ENCODE assay signal across 9 mouse cellular contexts in the genomic region with DNA sequence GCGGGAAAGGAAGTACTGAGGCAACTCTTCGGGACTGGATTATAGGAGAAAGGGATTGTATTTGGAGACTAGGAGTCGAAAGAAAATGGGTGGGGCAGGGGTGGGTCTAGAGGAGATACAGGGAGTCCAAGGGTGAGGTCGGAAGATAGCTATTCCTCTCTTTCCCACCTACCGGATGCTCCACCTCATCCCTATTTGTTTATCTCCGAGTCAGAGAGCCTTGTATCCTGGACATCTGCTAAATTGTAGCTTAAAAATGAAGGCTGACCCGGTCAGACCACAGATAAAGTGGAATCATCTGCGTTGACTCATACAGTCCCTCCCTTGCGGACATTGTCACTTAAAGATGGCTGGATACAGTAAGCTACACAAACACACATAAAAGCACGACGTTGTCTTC. TPM values are rescaled to one million over a fixed set of nuclear protein-coding genes. Genes with fewer than 3 reads are reported as not detected.
DNase-seq lines count a peak whose midpoint lies in the region; ATAC-seq and TF ChIP-seq lines count a peak whose summit lies in the region.
"Had no signal": no experiment of that assay in that cellular context is flagged by ENCODE, and none has a peak within 500 bp of the region (broad histone marks: within the 10 kb centered on the region; RNA-seq: fewer than 3 reads in every experiment).

No protein-coding gene starts in this region.

- peak overlapping the region; percentile 93 for H3K4me2 ChIP-seq in CH12.LX (ENCODE audit: insufficient read depth, low read depth, poor library complexity, severe bottlenecking)
- H3K4me2 ChIP-seq in forebrain, embryonic 15.5 days (replicated peaks), result peak overlapping the region; percentile 64
- peak overlapping the region; percentile 99 for H3K4me2 ChIP-seq in liver, postnatal 0 days (ENCODE audit: low read depth, low read length)

- H3K9me3 ChIP-seq in heart, embryonic 10.5 days, result no peaks in the 10 kb centered on the region
- peaks cover 2% of the 10 kb centered on the region for H3K9me3 ChIP-seq in CH12.LX (replicated peaks; ENCODE audit: low read length)
- H3K9me3 ChIP-seq in forebrain, embryonic 15.5 days, result no peaks in the 10 kb centered on the region
- no peaks in the 10 kb centered on the region for H3K9me3 ChIP-seq in liver, postnatal 0 days (ENCODE audit: low read length)

- TF ChIP-seq RAD21 in CH12.LX (IDR thresholded peaks at IDR 0.05; ENCODE audit: low read depth, low read length), result no peak

- WGBS in heart, embryonic 10.5 days, result 23% methylated on average over 11 of the region's 11 CpGs
- 33% methylated on average over 11 of the region's 11 CpGs for WGBS in forebrain, embryonic 15.5 days
- WGBS in liver, postnatal 0 days (ENCODE audit: insufficient replicate concordance), result 36% methylated on average over 11 of the region's 11 CpGs

- 0 out of 2 replicates have a peak overlapping the region, but pooled peaks have one; percentile 91 for H3K27ac ChIP-seq in heart, embryonic 10.5 days
- no peak overlapping the region for H3K27ac ChIP-seq in CH12.LX (ENCODE audit: insufficient read depth, low read depth)
- H3K27ac ChIP-seq in forebrain, embryonic 15.5 days (replicated peaks), result no peak overlapping the region
- peak overlapping the region; percentile 99 for H3K27ac ChIP-seq in liver, postnatal 0 days (ENCODE audit: low read depth)

- TF ChIP-seq EP300 in CH12.LX (IDR thresholded peaks at IDR 0.05; ENCODE audit: low read length), result no peak
- TF ChIP-seq EP300 in liver, postnatal 0 days (IDR thresholded peaks at IDR 0.05; ENCODE audit: low read depth), result peak; percentile 60; the same call in 1 of the 2 replicates

- no peak for TF ChIP-seq CTCF in CH12.LX (conservative IDR thresholded peaks at IDR 0.05 in 1 of 2, IDR thresholded peaks at IDR 0.05 in 1 of 2; ENCODE audit: low read depth in 2 of 2, low read length in 2 of 2)
- TF ChIP-seq CTCF in liver, postnatal 0 days (IDR thresholded peaks at IDR 0.05; ENCODE audit: low read depth), result no peak

- H3K36me3 ChIP-seq in heart, embryonic 10.5 days, result no peaks in the 10 kb centered on the region
- no peaks in the 10 kb centered on the region for H3K36me3 ChIP-seq in CH12.LX (replicated peaks in 1 of 2; ENCODE audit: control insufficient read depth in 1 of 2, insufficient read depth in 1 of 2, low read length in 1 of 2)
- no peaks in the 10 kb centered on the region for H3K36me3 ChIP-seq in forebrain, embryonic 15.5 days
- peaks cover 11% of the 10 kb centered on the region for H3K36me3 ChIP-seq in liver, postnatal 0 days (replicated peaks; ENCODE audit: insufficient read depth, low read length)

- in situ Hi-C loops in CH12.LX (cut with MboI; ENCODE audit: low pct_ligation_motif_present, low pct_unique_long_range_greater_than_20kb, low sequenced_read_pairs), result no loop called here

- H3K9ac ChIP-seq in CH12.LX (ENCODE audit: insufficient read depth, low read depth), result peak overlapping the region; percentile 60
- no peak overlapping the region for H3K9ac ChIP-seq in forebrain, embryonic 15.5 days (replicated peaks)
- H3K9ac ChIP-seq in liver, postnatal 0 days (replicated peaks), result peak overlapping the region; percentile 91

- peaks cover 62% of the 10 kb centered on the region for H3K27me3 ChIP-seq in heart, embryonic 10.5 days (ENCODE audit: insufficient read depth, poor library complexity, severe bottlenecking)
- H3K27me3 ChIP-seq in CH12.LX (replicated peaks), result peaks cover 63% of the 10 kb centered on the region
- peaks cover 51% of the 10 kb centered on the region for H3K27me3 ChIP-seq in forebrain, embryonic 15.5 days
- peaks cover 13% of the 10 kb centered on the region for H3K27me3 ChIP-seq in liver, postnatal 0 days (ENCODE audit: insufficient read depth, low read length)

- no peaks in the 10 kb centered on the region for H3K79me2 ChIP-seq in CH12.LX (replicated peaks; ENCODE audit: control insufficient read depth, extremely low read depth, insufficient read depth, poor library complexity, severe bottlenecking)

- peaks cover 32% of the 10 kb centered on the region for H3K4me1 ChIP-seq in heart, embryonic 10.5 days
- H3K4me1 ChIP-seq in CH12.LX (ENCODE audit: control insufficient read depth in 1 of 2, insufficient read depth in 2 of 2), result peaks cover 0 to 16% of the 10 kb centered on the region in 2 experiments; a peak in 2 of 4 replicates
- peaks cover 9% of the 10 kb centered on the region; the same call in 1 of the 2 replicates for H3K4me1 ChIP-seq in forebrain, embryonic 15.5 days
- peaks cover 35% of the 10 kb centered on the region for H3K4me1 ChIP-seq in liver, postnatal 0 days (ENCODE audit: insufficient read depth)

- no peak for TF ChIP-seq POLR2A in CH12.LX (IDR thresholded peaks at IDR 0.05; ENCODE audit: low read depth, low read length)

- ATAC-seq in forebrain, embryonic 15.5 days (replicated peaks), result no peak
- ATAC-seq in liver, postnatal 0 days, result no peak

- dilution Hi-C loops in CH12.LX (cut with MboI; ENCODE audit: extremely low pct_ligation_motif_present, extremely low pct_unique_long_range_greater_than_20kb, low sequenced_read_pairs), result no loop called here

- no peak for DNase-seq in heart, embryonic 10.5 days (ENCODE audit: low spot score)
- DNase-seq in heart, postnatal 36 days, result no peak
- DNase-seq in CH12.LX (ENCODE audit: extremely low read depth), result no peak
- DNase-seq in liver, postnatal 0 days, result no peak
- DNase-seq in frontal cortex, adult 2 months (ENCODE audit: extremely low spot score in 1 of 2, low spot score in 1 of 2), result no peak
- no peak for DNase-seq in adrenal gland, postnatal 14 days
- DNase-seq in right cerebral cortex, postnatal 10 days (ENCODE audit: low spot score in 2 of 2), result no peak

- peak overlapping the region; percentile 80 for H3K4me3 ChIP-seq in heart, embryonic 10.5 days
- peak overlapping the region in 2 of 3 experiments; percentile 20 to 64 for H3K4me3 ChIP-seq in CH12.LX (replicated peaks in 1 of 3; ENCODE audit: low read depth in 2 of 3, low read length in 2 of 3, poor library complexity in 1 of 3)
- H3K4me3 ChIP-seq in forebrain, embryonic 15.5 days, result peak overlapping the region; percentile 46; the same call in 1 of the 2 replicates
- H3K4me3 ChIP-seq in liver, postnatal 0 days (ENCODE audit: low read depth, low read length), result peak overlapping the region; percentile 81

- intact Hi-C loops in heart, postnatal 36 days (cut with DNase I), result no loop called here

TF ChIP-seq in CH12.LX, 34 proteins besides CTCF, POLR2A, EP300 and RAD21 (continues in another document):
- TF ChIP-seq ZNF384 (IDR thresholded peaks at IDR 0.05; ENCODE audit: low read depth, low read length) (no peak), NRF1 (IDR thresholded peaks at IDR 0.05; ENCODE audit: low read depth, low read length) (no peak)

RNA-seq across cellular contexts. Expression of a gene that starts 1.3 kb away (rescaled TPM):
- 2.5 and 3.4 TPM in 2 replicates for polyA plus RNA-seq in heart, embryonic 10.5 days (2016; fragmentation: Nextera tagmentation; extraction: Ambion mirVana)
- total RNA-seq in heart, postnatal 36 days (2021), result 10 to 100 TPM; 15.5 to 20.1 TPM
- 0.21 TPM in 1 of 2 replicates, not detected in the other for total RNA-seq in CH12.LX (2012; rRNA removed)
- total RNA-seq in CH12.LX (2014; rRNA removed), result not detected in 2 replicates
- not detected in 2 replicates for polyA plus RNA-seq in CH12.LX (2012; ENCODE audit: insufficient read length, low read depth)
- polyA plus RNA-seq in forebrain, embryonic 15.5 days (2015; fragmentation: Nextera tagmentation; extraction: Ambion mirVana), result 1.7 and 1.8 TPM in 2 replicates
- polyA plus RNA-seq in liver, postnatal 0 days (2015; fragmentation: Nextera tagmentation; extraction: Ambion mirVana), result 1.2 and 1.3 TPM in 2 replicates
- polyA plus RNA-seq in frontal cortex, adult 2 months (2012; rRNA removed), result 3.9 and 4.0 TPM in 2 replicates
- 35.3 and 61.4 TPM in 2 replicates for total RNA-seq in adrenal gland, postnatal 14 days (2021)

RNA-seq across cellular contexts. Expression of a gene that starts 21.0 kb away (rescaled TPM):
- polyA plus RNA-seq in heart, embryonic 10.5 days (2016; fragmentation: Nextera tagmentation; extraction: Ambion mirVana), result 0.28 and 0.60 TPM in 2 replicates
- 1 to 10 TPM in 1 of 2 experiments, under 1 TPM in 1; 0.50 to 1.5 TPM for total RNA-seq in heart, postnatal 36 days (2021)
- total RNA-seq in CH12.LX (2012; rRNA removed), result 11.9 and 20.0 TPM in 2 replicates
- total RNA-seq in CH12.LX (2014; rRNA removed), result 8.2 and 8.3 TPM in 2 replicates
- 12.1 and 12.5 TPM in 2 replicates for polyA plus RNA-seq in CH12.LX (2012; ENCODE audit: insufficient read length, low read depth)
- 0.29 and 0.61 TPM in 2 replicates for polyA plus RNA-seq in forebrain, embryonic 15.5 days (2015; fragmentation: Nextera tagmentation; extraction: Ambion mirVana)
- polyA plus RNA-seq in liver, postnatal 0 days (2015; fragmentation: Nextera tagmentation; extraction: Ambion mirVana), result 1.0 and 1.3 TPM in 2 replicates
- 1.2 and 1.6 TPM in 2 replicates for polyA plus RNA-seq in frontal cortex, adult 2 months (2012; rRNA removed)
- total RNA-seq in adrenal gland, postnatal 14 days (2021), result 5.3 and 6.2 TPM in 2 replicates

RNA-seq across cellular contexts. Expression of a gene that starts 29.6 kb away (rescaled TPM):
- polyA plus RNA-seq in heart, embryonic 10.5 days (2016; fragmentation: Nextera tagmentation; extraction: Ambion mirVana), result 0.09 and 0.18 TPM in 2 replicates
- under 1 TPM in 1 of 2 experiments, not detected in 1; 0.16 TPM for total RNA-seq in heart, postnatal 36 days (2021)
- total RNA-seq in CH12.LX (2012; rRNA removed) (0.13 and 0.17 TPM in 2 replicates), CH12.LX (2014; rRNA removed) (not detected in 2 replicates)
- polyA plus RNA-seq in CH12.LX (2012; ENCODE audit: insufficient read length, low read depth), result 0.11 TPM in 1 of 2 replicates, not detected in the other
- polyA plus RNA-seq in forebrain, embryonic 15.5 days (2015; fragmentation: Nextera tagmentation; extraction: Ambion mirVana), result 0.48 and 0.55 TPM in 2 replicates
- not detected in 2 replicates for polyA plus RNA-seq in liver, postnatal 0 days (2015; fragmentation: Nextera tagmentation; extraction: Ambion mirVana)
- 8.9 and 14.7 TPM in 2 replicates for polyA plus RNA-seq in frontal cortex, adult 2 months (2012; rRNA removed)
- total RNA-seq in adrenal gland, postnatal 14 days (2021), result 0.19 TPM in 2 replicates
- total RNA-seq: neutrophil, adult 5-6 weeks had no signal

RNA-seq across cellular contexts. Expression of a gene that starts 30.0 kb away (rescaled TPM):
- polyA plus RNA-seq in heart, embryonic 10.5 days (2016; fragmentation: Nextera tagmentation; extraction: Ambion mirVana), result 0.39 and 1.3 TPM in 2 replicates
- under 1 TPM in 1 of 2 experiments, not detected in 1; 0.51 TPM for total RNA-seq in heart, postnatal 36 days (2021)
- total RNA-seq in CH12.LX (2012; rRNA removed) (not detected in 2 replicates), CH12.LX (2014; rRNA removed) (not detected in 2 replicates)
- not detected in 2 replicates for polyA plus RNA-seq in CH12.LX (2012; ENCODE audit: insufficient read length, low read depth)
- 0.38 and 0.87 TPM in 2 replicates for polyA plus RNA-seq in forebrain, embryonic 15.5 days (2015; fragmentation: Nextera tagmentation; extraction: Ambion mirVana)
- 0.25 and 0.39 TPM in 2 replicates for polyA plus RNA-seq in liver, postnatal 0 days (2015; fragmentation: Nextera tagmentation; extraction: Ambion mirVana)
- 8.1 and 9.9 TPM in 2 replicates for polyA plus RNA-seq in frontal cortex, adult 2 months (2012; rRNA removed)
- total RNA-seq in adrenal gland, postnatal 14 days (2021), result 2.4 and 5.0 TPM in 2 replicates

RNA-seq across cellular contexts. Expression of a gene that starts 35.7 kb away (rescaled TPM):
- 66.8 and 75.2 TPM in 2 replicates for polyA plus RNA-seq in heart, embryonic 10.5 days (2016; fragmentation: Nextera tagmentation; extraction: Ambion mirVana)
- 10 to 100 TPM; 30.6 to 30.7 TPM for total RNA-seq in heart, postnatal 36 days (2021)
- total RNA-seq in CH12.LX (2012; rRNA removed), result 64.0 and 64.8 TPM in 2 replicates
- total RNA-seq in CH12.LX (2014; rRNA removed), result 85.0 and 95.7 TPM in 2 replicates
- 73.2 and 79.5 TPM in 2 replicates for polyA plus RNA-seq in CH12.LX (2012; ENCODE audit: insufficient read length, low read depth)
- polyA plus RNA-seq in forebrain, embryonic 15.5 days (2015; fragmentation: Nextera tagmentation; extraction: Ambion mirVana), result 107 and 112 TPM in 2 replicates
- 29.6 and 30.8 TPM in 2 replicates for polyA plus RNA-seq in liver, postnatal 0 days (2015; fragmentation: Nextera tagmentation; extraction: Ambion mirVana)
- 152 and 156 TPM in 2 replicates for polyA plus RNA-seq in frontal cortex, adult 2 months (2012; rRNA removed)
- 48.7 and 55.0 TPM in 2 replicates for total RNA-seq in adrenal gland, postnatal 14 days (2021)

Comparison
In these comparisons a context has a peak if more than half of its experiments do, and no peak if none do; other contexts are left out.
1. H3K27ac ChIP-seq: peak in heart, embryonic 10.5 days (single experiment) and liver, postnatal 0 days (single experiment); none in CH12.LX (single experiment) and forebrain, embryonic 15.5 days (single experiment).
2. Peak in every context shown above with its lines, with median percentiles within 50 percentile points of each other: H3K4me3 ChIP-seq and H3K4me2 ChIP-seq.